Mouse (Mus musculus): ENCODE data around the gene Dnajc25. TPM values are rescaled to one million over a fixed set of nuclear protein-coding genes. Genes with fewer than 3 reads are reported as not detected.
A peak's percentile ranks its signal among the peaks of the same experiment; 100 is the strongest.

Gene Dnajc25
- 11.4 and 13.0 TPM in 2 replicates for polyA plus RNA-seq (2015; fragmentation: Nextera tagmentation; extraction: Ambion mirVana)

DNA sequence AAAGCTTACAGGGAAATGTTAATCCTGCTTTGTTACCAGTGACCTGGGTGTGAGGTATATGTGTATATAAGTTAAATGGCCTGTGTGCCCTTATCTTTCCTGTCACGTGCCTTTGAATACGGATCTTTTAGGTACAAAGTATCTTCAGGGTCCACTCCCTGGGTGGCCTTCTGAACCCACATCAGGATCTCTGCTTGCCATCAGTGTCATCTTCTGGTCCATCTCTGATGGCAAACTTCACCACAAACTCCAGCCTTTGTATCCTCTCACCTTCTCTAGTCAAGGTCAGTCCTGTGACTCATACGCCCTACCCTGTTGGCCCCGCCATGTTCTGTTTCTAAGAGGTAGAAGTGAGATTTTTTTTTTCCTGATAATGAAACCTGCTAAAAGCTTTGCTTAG, at the start of gene Dnajc25:
Dnajc25 (plus strand) TSS at position 301 of the 400 bp plus-strand sequence.
- H3K9ac ChIP-seq, result no peak within 1 kb of the TSS
- H3K9me3 ChIP-seq, result no peaks in the 10 kb centered on the region
- no peaks in the 10 kb centered on the region for H3K27me3 ChIP-seq (replicated peaks)
- ATAC-seq (ENCODE audit: insufficient read depth, low FRiP score, low read depth), result no peak
- H3K4me2 ChIP-seq, result no peak within 1 kb of the TSS
- WGBS, result 58% methylated on average over 4 of the region's 4 CpGs
- H3K27ac ChIP-seq, result peak within 1 kb of the TSS; percentile 59
- 0 out of 2 replicates have a peak, but pooled peaks cover 13% of the 10 kb centered on the region for H3K4me1 ChIP-seq
- H3K36me3 ChIP-seq, result no peaks in the 10 kb centered on the region
- H3K4me3 ChIP-seq (replicated peaks), result no peak within 1 kb of the TSS

- H3K27ac ChIP-seq, result no peak overlapping the region
- no peak overlapping the region for H3K4me2 ChIP-seq
- peaks cover 4% of the 10 kb centered on the region; the same call in 1 of the 2 replicates for H3K4me1 ChIP-seq
- 83% methylated on average over 4 of the region's 4 CpGs for WGBS
- H3K9me3 ChIP-seq, result no peaks in the 10 kb centered on the region
- no peak for ATAC-seq (ENCODE audit: insufficient read depth, low FRiP score, low read depth)
- no peaks in the 10 kb centered on the region for H3K27me3 ChIP-seq (replicated peaks)
- H3K9ac ChIP-seq, result no peak overlapping the region
- H3K36me3 ChIP-seq, result no peaks in the 10 kb centered on the region
- no peak overlapping the region for H3K4me3 ChIP-seq (replicated peaks)
Measured at GRCm38 (mm10) chr4:58948391-58948790, 46.5 kb upstream of the Dnajc25 start.

GRCm38 (mm10) chr4:58952630-58953029, 42.2 kb upstream of the Dnajc25 start:
- H3K9ac ChIP-seq, result no peak overlapping the region
- no peaks in the 10 kb centered on the region for H3K27me3 ChIP-seq (replicated peaks)
- H3K27ac ChIP-seq, result no peak overlapping the region
- no peak overlapping the region for H3K4me2 ChIP-seq
- H3K4me3 ChIP-seq (replicated peaks), result no peak overlapping the region
- ATAC-seq (ENCODE audit: insufficient read depth, low FRiP score, low read depth), result no peak
- 86% methylated on average over 11 of the region's 11 CpGs for WGBS
- no peaks in the 10 kb centered on the region for H3K9me3 ChIP-seq
- no peaks in the 10 kb centered on the region for H3K36me3 ChIP-seq
- H3K4me1 ChIP-seq, result no peaks in the 10 kb centered on the region

DNA sequence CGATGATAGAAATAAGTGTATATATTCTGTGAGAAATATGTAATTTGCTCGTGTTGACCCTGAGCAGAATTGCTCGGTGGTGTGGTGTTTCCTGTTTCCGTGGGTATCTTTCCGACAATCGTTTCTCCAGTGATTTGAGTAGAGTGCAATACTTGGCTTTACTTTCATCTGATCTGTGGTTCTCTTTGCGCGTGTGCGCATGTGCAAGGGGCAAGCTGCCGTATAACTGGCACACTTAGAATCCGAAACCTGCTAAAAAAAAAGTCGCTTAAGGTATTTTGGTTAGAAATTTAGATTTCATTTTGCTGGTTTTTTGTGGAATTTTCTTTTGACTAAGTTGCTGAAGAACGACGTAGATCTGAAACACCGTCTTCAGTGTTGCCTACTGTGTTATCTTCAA, 33.1 kb upstream of the Dnajc25 start:
- Histone ChIP-seq H3K9ac (no peak overlapping the region), H3K27ac (no peak overlapping the region), H3K36me3 (no peaks in the 10 kb centered on the region), H3K4me3 (replicated peaks) (no peak overlapping the region), H3K4me1 (no peaks in the 10 kb centered on the region), H3K4me2 (no peak overlapping the region), H3K9me3 (no peaks in the 10 kb centered on the region), H3K27me3 (replicated peaks) (no peaks in the 10 kb centered on the region)
- WGBS, result 88% methylated on average over 15 of the region's 15 CpGs
- ATAC-seq (ENCODE audit: insufficient read depth, low FRiP score, low read depth), result no peak

GRCm38 (mm10) chr4:58963271-58963670, 31.6 kb upstream of the Dnajc25 start:
- no peaks in the 10 kb centered on the region for H3K36me3 ChIP-seq
- H3K9ac ChIP-seq, result no peak overlapping the region
- no peak overlapping the region for H3K4me2 ChIP-seq
- 90% methylated on average over 4 of the region's 4 CpGs for WGBS
- H3K4me3 ChIP-seq (replicated peaks), result no peak overlapping the region
- H3K9me3 ChIP-seq, result no peaks in the 10 kb centered on the region
- H3K27me3 ChIP-seq (replicated peaks), result no peaks in the 10 kb centered on the region
- no peak overlapping the region for H3K27ac ChIP-seq
- ATAC-seq (ENCODE audit: insufficient read depth, low FRiP score, low read depth), result no peak
- H3K4me1 ChIP-seq, result no peaks in the 10 kb centered on the region

DNA sequence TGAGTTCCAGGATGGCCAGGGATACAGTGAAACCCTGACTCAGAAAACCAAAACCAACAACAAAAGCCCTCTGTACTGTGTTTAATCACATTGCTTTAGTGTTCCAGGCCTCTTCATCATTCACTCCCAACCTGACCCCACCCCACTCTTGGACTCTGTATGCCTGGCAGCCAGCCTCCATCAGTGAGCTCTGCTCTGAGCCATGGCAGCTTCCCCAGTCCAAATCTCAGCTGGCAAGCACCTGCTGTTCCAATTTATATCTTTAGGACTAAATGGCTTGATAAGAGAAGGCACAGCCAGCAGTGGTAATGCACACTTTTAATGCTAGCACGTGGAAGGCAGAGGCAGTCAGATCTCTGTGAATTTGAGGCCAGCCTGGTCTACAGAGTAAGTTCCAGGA, 29.7 kb upstream of the Dnajc25 start:
- peaks cover 2% of the 10 kb centered on the region; the same call in 1 of the 2 replicates for H3K36me3 ChIP-seq
- no peak overlapping the region for H3K4me2 ChIP-seq
- H3K9ac ChIP-seq, result no peak overlapping the region
- no peak for ATAC-seq (ENCODE audit: insufficient read depth, low FRiP score, low read depth)
- no peaks in the 10 kb centered on the region for H3K9me3 ChIP-seq
- H3K27ac ChIP-seq, result no peak overlapping the region
- 82% methylated on average over 1 of the region's 1 CpGs for WGBS
- no peaks in the 10 kb centered on the region for H3K4me1 ChIP-seq
- H3K27me3 ChIP-seq (replicated peaks), result no peaks in the 10 kb centered on the region
- H3K4me3 ChIP-seq (replicated peaks), result no peak overlapping the region

DNA sequence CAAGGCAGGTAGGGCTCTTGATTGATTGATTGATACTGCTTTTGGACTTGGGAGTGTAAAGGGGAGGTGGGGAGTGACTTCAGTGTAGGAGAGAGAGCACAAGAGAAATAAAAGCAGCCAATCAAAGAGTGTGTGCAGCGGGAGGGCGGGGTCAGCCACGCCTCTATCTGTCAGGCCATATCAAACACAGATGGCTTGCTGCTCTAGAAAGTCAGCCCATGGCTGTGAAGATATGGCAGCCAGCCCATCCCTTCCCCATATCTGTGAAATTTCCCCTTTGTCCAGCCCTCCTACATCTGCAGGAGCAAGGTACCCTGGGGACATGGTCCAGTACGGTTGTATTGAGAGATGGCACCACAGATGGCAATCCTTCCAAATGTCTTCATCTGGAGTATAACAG, 24.2 kb upstream of the Dnajc25 start:
- Histone ChIP-seq H3K4me2 (no peak overlapping the region), H3K4me1 (no peaks in the 10 kb centered on the region), H3K9me3 (no peaks in the 10 kb centered on the region), H3K27me3 (replicated peaks) (no peaks in the 10 kb centered on the region), H3K4me3 (replicated peaks) (no peak overlapping the region), H3K36me3 (peaks cover 6% of the 10 kb centered on the region), H3K27ac (no peak overlapping the region), H3K9ac (no peak overlapping the region)
- ATAC-seq (ENCODE audit: insufficient read depth, low FRiP score, low read depth), result peak; percentile 43; the same call in 1 of the 2 replicates
- WGBS, result 86% methylated on average over 4 of the region's 4 CpGs

DNA sequence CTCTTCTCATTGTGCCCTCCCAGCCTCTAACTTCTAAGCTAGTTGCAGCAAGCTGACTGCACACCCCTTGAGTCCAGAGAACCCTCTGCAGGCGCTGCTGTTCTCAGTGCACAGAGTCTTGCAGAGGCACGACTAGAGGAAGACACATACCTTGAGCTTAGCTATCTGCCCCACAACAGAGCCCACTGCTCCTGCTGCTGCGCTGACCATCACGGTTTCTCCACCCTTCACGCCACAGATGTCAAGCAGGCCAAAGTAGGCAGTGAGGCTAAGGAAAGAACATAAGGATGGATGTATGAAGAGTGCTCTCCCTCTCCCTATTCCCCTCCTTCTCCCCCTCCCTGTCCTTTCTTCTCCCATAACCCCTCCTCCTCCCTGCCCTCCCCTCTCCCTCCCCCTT, 19.2 kb upstream of the Dnajc25 start:
- Histone ChIP-seq H3K4me2 (no peak overlapping the region), H3K4me1 (no peaks in the 10 kb centered on the region), H3K27ac (no peak overlapping the region), H3K36me3 (no peaks in the 10 kb centered on the region; the same call in 1 of the 2 replicates), H3K4me3 (replicated peaks) (no peak overlapping the region), H3K9me3 (no peaks in the 10 kb centered on the region), H3K9ac (no peak overlapping the region), H3K27me3 (replicated peaks) (no peaks in the 10 kb centered on the region)
- ATAC-seq (ENCODE audit: insufficient read depth, low FRiP score, low read depth), result no peak
- 79% methylated on average over 5 of the region's 5 CpGs for WGBS

GRCm38 (mm10) chr4:58981421-58981820, 13.4 kb upstream of the Dnajc25 start:
- Histone ChIP-seq H3K4me2 (no peak overlapping the region), H3K9me3 (no peaks in the 10 kb centered on the region), H3K4me1 (0 out of 2 replicates have a peak, but pooled peaks cover 11% of the 10 kb centered on the region), H3K27ac (no peak overlapping the region), H3K4me3 (replicated peaks) (no peak overlapping the region), H3K27me3 (replicated peaks) (no peaks in the 10 kb centered on the region), H3K9ac (no peak overlapping the region), H3K36me3 (0 out of 2 replicates have a peak, but pooled peaks cover 3% of the 10 kb centered on the region)
- no peak for ATAC-seq (ENCODE audit: insufficient read depth, low FRiP score, low read depth)
- WGBS, result 85% methylated on average over 6 of the region's 6 CpGs

- no peaks in the 10 kb centered on the region for H3K27me3 ChIP-seq (replicated peaks)
- H3K4me1 ChIP-seq, result 0 out of 2 replicates have a peak, but pooled peaks cover 13% of the 10 kb centered on the region
- H3K36me3 ChIP-seq, result 0 out of 2 replicates have a peak, but pooled peaks cover 3% of the 10 kb centered on the region
- no peak for ATAC-seq (ENCODE audit: insufficient read depth, low FRiP score, low read depth)
- H3K9me3 ChIP-seq, result no peaks in the 10 kb centered on the region
- no peak overlapping the region for H3K9ac ChIP-seq
- 86% methylated on average over 8 of the region's 8 CpGs for WGBS
- no peak overlapping the region for H3K4me2 ChIP-seq
- H3K27ac ChIP-seq, result no peak overlapping the region
- H3K4me3 ChIP-seq (replicated peaks), result no peak overlapping the region
Measured at GRCm38 (mm10) chr4:58982806-58983205, 12.1 kb upstream of the Dnajc25 start.

GRCm38 (mm10) chr4:58985157-58985648, 9.7 kb upstream of the Dnajc25 start:
- Histone ChIP-seq H3K9ac (no peak overlapping the region), H3K36me3 (0 out of 2 replicates have a peak, but pooled peaks cover 3% of the 10 kb centered on the region), H3K4me2 (no peak overlapping the region), H3K27ac (no peak overlapping the region; the same call in 1 of the 2 replicates), H3K27me3 (replicated peaks) (no peaks in the 10 kb centered on the region), H3K4me1 (0 out of 2 replicates have a peak, but pooled peaks cover 13% of the 10 kb centered on the region), H3K9me3 (no peaks in the 10 kb centered on the region), H3K4me3 (replicated peaks) (no peak overlapping the region)
- WGBS, result 14% methylated on average over 7 of the region's 7 CpGs
- peak; percentile 70 for ATAC-seq (ENCODE audit: insufficient read depth, low FRiP score, low read depth)

- peak within 1 kb of the TSS; percentile 73 for H3K4me3 ChIP-seq (replicated peaks)
- 0 out of 2 replicates have a peak, but pooled peaks cover 3% of the 10 kb centered on the region for H3K36me3 ChIP-seq
- 0 out of 2 replicates have a peak, but pooled peaks cover 13% of the 10 kb centered on the region for H3K4me1 ChIP-seq
- peak within 1 kb of the TSS; percentile 81 for H3K4me2 ChIP-seq
- H3K9me3 ChIP-seq, result no peaks in the 10 kb centered on the region
- WGBS, result 1% methylated on average over 28 of the region's 28 CpGs
- ATAC-seq (ENCODE audit: insufficient read depth, low FRiP score, low read depth), result peak; percentile 76
- H3K27me3 ChIP-seq (replicated peaks), result no peaks in the 10 kb centered on the region
- H3K9ac ChIP-seq, result peak within 1 kb of the TSS; percentile 57
- H3K27ac ChIP-seq, result peak within 1 kb of the TSS; percentile 85
Measured at GRCm38 (mm10) chr4:58986540-58987190, 8.2 kb upstream of the Dnajc25 start, which contains the start of gene Ptgr1. Ptgr1 (minus strand) TSS chr4:58987119.
